Mouse (Mus musculus) small intestine, adult 2 months (tissue): Measurements from ENCODE around the gene Gm12216.

Source experiments
- CTCF ChIP-seq: fragments of 200-500 bp; IDR thresholded peaks from 2 replicates; pipeline ENCODE4 v1.5.1; 2012; ENCODE audit warnings: low read depth, mild to moderate bottlenecking, control low read depth, inconsistent platforms, low read length, moderate library complexity, mixed read lengths; ENCODE audit not compliant: insufficient replicate concordance, insufficient read length; ENCODE audit errors: extremely low read depth
- POLR2A ChIP-seq: fragments of 200-500 bp; IDR thresholded peaks from 2 replicates; pipeline ENCODE4 v1.6.1; 2012; ENCODE audit warnings: low read depth, mild to moderate bottlenecking, control low read depth, inconsistent platforms, low read length, moderate library complexity

GRCm38 (mm10) chr11:53858058-53858760, 847 bp downstream of the Gm12216 start:
- no peak for TF ChIP-seq CTCF
- TF ChIP-seq POLR2A = no peak
